Mouse (Mus musculus): ENCODE measurements around the gene Mcam. TPM values are rescaled to one million over a fixed set of nuclear protein-coding genes. Genes with fewer than 3 reads are reported as not detected.

Mcam gene
- polyA plus RNA-seq (2012; rRNA removed) = 12.7 and 13.9 TPM in 2 replicates

GRCm38 (mm10) chr9:44134101-44134850 is at the start of gene Mcam:
TSS of gene Mcam (plus strand) at chr9:44134469.
- Histone ChIP-seq H3K4me3 (ENCODE audit: extremely low read depth, insufficient read depth, insufficient read length) (peak within 1 kb of the TSS; percentile 43; the same call in 1 of the 2 replicates), H3K4me1 (ENCODE audit: control insufficient read depth, insufficient read depth, insufficient read length) (peaks cover 17% of the 10 kb centered on the region), H3K36me3 (ENCODE audit: control insufficient read depth, insufficient read depth, low read length) (no peaks in the 10 kb centered on the region), H3K27ac (ENCODE audit: insufficient read depth, low read length) (no peak within 1 kb of the TSS), H3K27me3 (ENCODE audit: control insufficient read depth, insufficient read depth, low read length) (peaks cover 9% of the 10 kb centered on the region)
- DNase-seq (ENCODE audit: low read depth in 1 of 2, low spot score in 2 of 2) = no peak
- no peak for TF ChIP-seq CTCF (IDR thresholded peaks at IDR 0.05; ENCODE audit: extremely low read depth, insufficient read depth, insufficient read length, insufficient replicate concordance)
- no peak for TF ChIP-seq POLR2A (IDR thresholded peaks at IDR 0.05; ENCODE audit: low read depth, low read length)
- WGBS = 3% methylated on average over 52 of the region's 55 CpGs

DNA sequence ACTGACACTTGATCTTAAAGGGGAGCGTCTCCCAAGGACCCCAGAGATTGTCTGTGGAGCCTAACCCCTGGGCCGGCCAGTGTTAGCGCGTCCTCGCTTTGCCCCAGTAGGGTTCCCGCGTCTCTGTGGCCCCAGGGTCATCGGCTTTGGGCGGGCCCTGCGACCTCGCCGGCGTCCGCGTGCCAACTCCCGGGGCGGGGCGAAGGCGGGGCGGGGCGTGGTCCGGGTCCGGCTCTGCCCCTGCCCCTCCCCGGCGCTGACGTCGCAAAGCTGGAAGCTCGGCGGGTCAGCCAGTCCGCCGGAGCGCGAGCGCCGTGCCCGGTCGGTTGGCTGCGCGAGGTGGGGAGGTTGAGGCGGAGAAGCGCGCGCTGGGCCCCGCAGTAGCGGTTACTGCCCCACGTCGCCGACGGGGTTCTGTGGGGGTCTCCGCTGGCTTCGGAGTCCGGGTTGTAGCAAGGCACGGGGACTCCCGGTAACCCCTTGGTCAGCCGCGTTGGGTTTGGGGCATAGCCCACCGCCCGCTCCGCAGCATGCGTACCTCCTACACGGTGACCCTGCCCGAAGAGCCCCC is 49.5 kb upstream of the Mcam start:
- Histone ChIP-seq H3K4me3 (ENCODE audit: extremely low read depth, insufficient read depth, insufficient read length) (peak overlapping the region; percentile 67), H3K27ac (ENCODE audit: insufficient read depth, low read length) (no peak overlapping the region), H3K27me3 (ENCODE audit: control insufficient read depth, insufficient read depth, low read length) (peaks cover 9% of the 10 kb centered on the region)

DNA sequence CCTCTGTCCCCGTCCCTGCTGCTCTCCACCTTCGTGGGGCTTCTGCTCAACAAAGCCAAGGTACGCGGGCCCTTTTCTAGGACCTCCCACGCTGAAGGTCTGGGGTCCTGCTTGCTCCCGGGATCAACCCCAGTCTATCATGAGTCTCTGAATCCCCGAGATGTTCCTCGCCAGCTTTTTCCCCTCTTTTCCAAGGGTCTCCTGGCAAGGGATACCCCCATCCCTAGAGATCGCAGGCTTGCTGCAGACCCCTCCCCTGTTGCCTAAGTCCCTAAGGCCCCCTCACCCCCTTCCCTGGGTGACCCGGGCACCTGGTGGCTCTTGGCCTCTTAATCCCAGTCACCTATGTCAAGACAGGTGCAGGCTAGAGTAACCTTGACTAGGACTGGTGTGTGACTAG is 49.0 kb upstream of the Mcam start:
- Histone ChIP-seq H3K27ac (ENCODE audit: insufficient read depth, low read length) (no peak overlapping the region), H3K36me3 (ENCODE audit: control insufficient read depth, insufficient read depth, low read length) (no peaks in the 10 kb centered on the region), H3K4me3 (ENCODE audit: extremely low read depth, insufficient read depth, insufficient read length) (peak overlapping the region; percentile 67), H3K27me3 (ENCODE audit: control insufficient read depth, insufficient read depth, low read length) (peaks cover 9% of the 10 kb centered on the region), H3K4me1 (ENCODE audit: control insufficient read depth, insufficient read depth, insufficient read length) (peaks cover 18% of the 10 kb centered on the region; the same call in 1 of the 2 replicates)
- TF ChIP-seq CTCF (IDR thresholded peaks at IDR 0.05; ENCODE audit: extremely low read depth, insufficient read depth, insufficient read length, insufficient replicate concordance) (no peak), POLR2A (IDR thresholded peaks at IDR 0.05; ENCODE audit: low read depth, low read length) (no peak)
- no peak for DNase-seq (ENCODE audit: low read depth in 1 of 2, low spot score in 2 of 2)
- WGBS = 19% methylated on average over 10 of the region's 10 CpGs

More for the DNA sequence above, 49.5 kb upstream of the Mcam start:
- no peaks in the 10 kb centered on the region for H3K36me3 ChIP-seq (ENCODE audit: control insufficient read depth, insufficient read depth, low read length)
- TF ChIP-seq POLR2A (IDR thresholded peaks at IDR 0.05; ENCODE audit: low read depth, low read length) (no peak), CTCF (IDR thresholded peaks at IDR 0.05; ENCODE audit: extremely low read depth, insufficient read depth, insufficient read length, insufficient replicate concordance) (no peak)
- DNase-seq (ENCODE audit: low read depth in 1 of 2, low spot score in 2 of 2) = peak in 1 of 2 experiments; percentile 85
- WGBS = under 1% methylated on average over 62 of the region's 62 CpGs
- peaks cover 18% of the 10 kb centered on the region; the same call in 1 of the 2 replicates for H3K4me1 ChIP-seq (ENCODE audit: control insufficient read depth, insufficient read depth, insufficient read length)

DNA sequence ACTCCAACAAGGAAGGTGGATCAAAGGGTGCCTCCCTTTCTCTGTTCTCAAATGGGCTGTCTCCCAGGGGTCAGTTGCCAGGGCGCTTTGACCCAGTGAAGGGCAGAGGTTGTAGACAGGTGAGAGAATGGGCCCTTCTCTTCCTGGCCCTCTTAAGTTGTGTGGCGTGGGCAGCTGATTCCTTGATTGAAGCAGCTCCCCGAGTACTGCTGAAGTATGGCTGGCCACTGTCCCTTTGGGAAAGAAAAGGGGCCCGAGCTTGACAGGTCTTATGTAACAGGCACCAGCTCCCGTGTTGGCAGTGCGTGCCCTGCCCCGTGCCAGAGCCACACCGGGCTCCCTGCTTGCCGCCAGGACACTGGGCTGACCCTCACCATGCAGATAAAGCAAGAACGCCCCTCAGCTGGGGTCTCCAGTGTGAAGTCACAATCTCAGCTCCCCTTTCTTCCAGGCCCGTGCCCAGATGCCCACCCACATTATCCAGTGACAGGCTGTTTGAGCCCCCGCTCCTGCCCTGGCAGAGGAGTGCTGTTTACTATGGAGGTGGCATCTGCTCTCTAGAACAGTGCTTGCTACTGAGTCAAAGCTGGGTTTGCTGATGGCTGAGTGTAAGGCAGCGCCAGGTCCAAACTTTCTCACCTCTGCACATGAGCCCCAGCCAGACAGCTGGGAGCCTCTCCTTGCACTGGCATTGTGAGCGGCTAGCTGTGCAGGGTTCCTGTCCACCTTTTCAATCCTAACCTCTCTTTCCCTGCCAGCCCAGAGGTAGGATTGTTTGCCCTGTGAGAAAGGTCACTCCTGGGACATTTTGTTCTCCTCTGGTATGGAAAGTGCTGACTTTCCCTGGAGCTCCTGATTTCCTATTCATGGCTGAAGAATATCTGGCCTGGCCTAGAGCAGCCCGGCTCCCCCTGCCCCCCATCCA is 48.3 kb upstream of the Mcam start:
- no peak overlapping the region for H3K27ac ChIP-seq (ENCODE audit: insufficient read depth, low read length)
- peaks cover 18% of the 10 kb centered on the region; the same call in 1 of the 2 replicates for H3K4me1 ChIP-seq (ENCODE audit: control insufficient read depth, insufficient read depth, insufficient read length)
- H3K36me3 ChIP-seq (ENCODE audit: control insufficient read depth, insufficient read depth, low read length) = no peaks in the 10 kb centered on the region
- 94% methylated on average over 15 of the region's 15 CpGs for WGBS
- H3K27me3 ChIP-seq (ENCODE audit: control insufficient read depth, insufficient read depth, low read length) = peaks cover 9% of the 10 kb centered on the region
- no peak for DNase-seq (ENCODE audit: low read depth in 1 of 2, low spot score in 2 of 2)
- TF ChIP-seq POLR2A (IDR thresholded peaks at IDR 0.05; ENCODE audit: low read depth, low read length) = no peak
- no peak for TF ChIP-seq CTCF (IDR thresholded peaks at IDR 0.05; ENCODE audit: extremely low read depth, insufficient read depth, insufficient read length, insufficient replicate concordance)
- H3K4me3 ChIP-seq (ENCODE audit: extremely low read depth, insufficient read depth, insufficient read length) = no peak overlapping the region

- WGBS = 87% methylated on average over 10 of the region's 10 CpGs
- no peak for TF ChIP-seq POLR2A (IDR thresholded peaks at IDR 0.05; ENCODE audit: low read depth, low read length)
- TF ChIP-seq CTCF (IDR thresholded peaks at IDR 0.05; ENCODE audit: extremely low read depth, insufficient read depth, insufficient read length, insufficient replicate concordance) = no peak
- peaks cover 9% of the 10 kb centered on the region for H3K27me3 ChIP-seq (ENCODE audit: control insufficient read depth, insufficient read depth, low read length)
- H3K4me3 ChIP-seq (ENCODE audit: extremely low read depth, insufficient read depth, insufficient read length) = no peak overlapping the region
- no peaks in the 10 kb centered on the region for H3K36me3 ChIP-seq (ENCODE audit: control insufficient read depth, insufficient read depth, low read length)
- H3K4me1 ChIP-seq (ENCODE audit: control insufficient read depth, insufficient read depth, insufficient read length) = peaks cover 18% of the 10 kb centered on the region; the same call in 1 of the 2 replicates
- H3K27ac ChIP-seq (ENCODE audit: insufficient read depth, low read length) = no peak overlapping the region
- DNase-seq (ENCODE audit: low read depth in 1 of 2, low spot score in 2 of 2) = no peak
Observed at GRCm38 (mm10) chr9:44086960-44087359, 47.3 kb upstream of the Mcam start.

DNA sequence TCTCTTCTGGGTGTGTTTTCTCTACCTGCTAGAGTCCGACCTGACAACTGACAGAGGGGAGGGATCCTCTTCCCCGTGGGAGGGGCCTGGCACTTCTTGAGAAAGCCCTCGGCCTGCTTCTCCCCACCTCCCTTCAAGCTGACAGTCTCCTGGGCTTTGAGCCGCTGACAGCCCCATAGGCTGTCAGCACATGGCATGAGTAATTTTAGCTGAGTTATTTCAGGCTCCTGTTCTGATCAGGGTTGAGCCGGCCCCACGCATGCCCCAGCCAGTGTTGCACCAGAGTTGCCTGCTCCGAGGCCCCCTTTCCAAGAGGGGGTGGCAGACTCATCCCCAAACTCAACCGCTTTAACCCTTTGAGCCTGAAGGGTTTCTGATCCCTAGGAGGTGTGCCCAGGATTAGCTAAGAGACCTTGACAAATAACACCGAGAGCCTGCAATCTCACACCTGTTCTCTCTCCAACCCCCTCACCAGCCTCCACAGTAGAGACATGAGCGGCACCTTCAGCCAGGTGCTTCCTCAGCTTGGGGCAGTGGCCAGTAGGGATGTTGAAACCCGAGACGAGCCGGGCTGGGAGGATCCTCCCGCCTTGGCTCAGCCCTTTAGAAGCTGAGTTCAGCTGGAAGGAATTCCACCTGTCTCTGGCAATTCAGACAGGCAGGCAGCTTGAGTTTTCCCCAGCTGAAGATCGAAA is 46.4 kb upstream of the Mcam start:
- H3K4me3 ChIP-seq (ENCODE audit: extremely low read depth, insufficient read depth, insufficient read length) = no peak overlapping the region
- no peak for DNase-seq (ENCODE audit: low read depth in 1 of 2, low spot score in 2 of 2)
- peaks cover 18% of the 10 kb centered on the region; the same call in 1 of the 2 replicates for H3K4me1 ChIP-seq (ENCODE audit: control insufficient read depth, insufficient read depth, insufficient read length)
- H3K27ac ChIP-seq (ENCODE audit: insufficient read depth, low read length) = no peak overlapping the region
- peaks cover 9% of the 10 kb centered on the region for H3K27me3 ChIP-seq (ENCODE audit: control insufficient read depth, insufficient read depth, low read length)
- no peaks in the 10 kb centered on the region for H3K36me3 ChIP-seq (ENCODE audit: control insufficient read depth, insufficient read depth, low read length)
- WGBS = 24% methylated on average over 15 of the region's 15 CpGs
- no peak for TF ChIP-seq POLR2A (IDR thresholded peaks at IDR 0.05; ENCODE audit: low read depth, low read length)

Measured in spleen, adult 2 months (tissue).